Mouse (Mus musculus): ENCODE results near the gene Thap2.

DNA sequence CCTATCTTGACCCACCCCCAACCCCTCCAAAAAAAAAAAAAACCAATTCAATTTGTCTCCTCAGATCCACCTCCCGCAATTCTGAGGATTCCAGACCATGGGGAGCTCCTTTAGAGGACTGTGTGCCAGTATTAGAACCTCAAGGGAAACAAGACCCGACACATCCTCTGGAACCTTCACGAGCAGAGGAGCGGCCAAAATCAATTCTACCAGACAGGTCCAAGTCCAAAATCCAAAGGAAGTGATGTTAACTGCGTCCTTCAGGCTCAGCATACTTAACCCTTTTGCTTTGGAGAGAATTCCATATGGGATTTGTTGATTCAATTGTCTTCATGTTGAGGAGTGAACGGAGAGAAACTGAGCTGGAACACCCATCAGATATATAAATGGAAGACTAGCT is 29.2 kb downstream of the Thap2 start:
- TF ChIP-seq POLR2A (IDR thresholded peaks at IDR 0.05; ENCODE audit: extremely low read depth, insufficient read depth, low read length): no peak
- TF ChIP-seq CTCF (IDR thresholded peaks at IDR 0.05; ENCODE audit: extremely low read depth, insufficient read depth, low read length): no peak

Data from cortical plate, adult 2 months (tissue).